ENCODE assay signal across 20 mouse cellular contexts in genomic region chr13:62993543-62994477, GRCm38 (mm10). TPM values are rescaled to one million over a fixed set of nuclear protein-coding genes. Genes with fewer than 3 reads are reported as not detected.
A peak's percentile ranks its signal among the peaks of the same experiment; 100 is the strongest.
DNase-seq lines count a peak whose midpoint lies in the region; ATAC-seq lines count a peak whose summit lies in the region.
"Had no signal": no experiment of that assay in that cellular context is flagged by ENCODE, and none has a peak within 500 bp of the region (broad histone marks: within the 10 kb centered on the region; RNA-seq: fewer than 3 reads in every experiment).

No protein-coding gene starts in this region.

- H3K4me1 ChIP-seq in embryonic facial prominence, embryonic 14.5 days (ENCODE audit: control insufficient read depth, insufficient read depth, low read length) = no peaks in the 10 kb centered on the region
- H3K4me1 ChIP-seq in embryonic facial prominence, embryonic 10.5 days = peaks cover 5% of the 10 kb centered on the region; the same call in 1 of the 2 replicates
- H3K4me1 ChIP-seq in limb, embryonic 12.5 days (replicated peaks) = peaks cover 16% of the 10 kb centered on the region
- H3K4me1 ChIP-seq in stomach, embryonic 16.5 days (ENCODE audit: control insufficient read depth, insufficient read depth, low read length) = no peaks in the 10 kb centered on the region
- H3K4me1 ChIP-seq: forebrain, embryonic 12.5 days; hindbrain, embryonic 12.5 days; liver, embryonic 13.5 days; midbrain, embryonic 13.5 days had no signal

- H3K4me3 ChIP-seq in embryonic facial prominence, embryonic 14.5 days (ENCODE audit: low read depth, low read length) = no peak overlapping the region
- no peak overlapping the region for H3K4me3 ChIP-seq in embryonic facial prominence, embryonic 10.5 days
- H3K4me3 ChIP-seq in limb, embryonic 12.5 days (replicated peaks) = no peak overlapping the region
- no peak overlapping the region for H3K4me3 ChIP-seq in stomach, embryonic 16.5 days (replicated peaks; ENCODE audit: low read length)
- H3K4me3 ChIP-seq: forebrain, embryonic 12.5 days; heart, embryonic 12.5 days; hindbrain, embryonic 12.5 days; layer of hippocampus, adult 2 months; liver, embryonic 13.5 days; midbrain, embryonic 13.5 days had no signal

- H3K36me3 ChIP-seq in embryonic facial prominence, embryonic 14.5 days (ENCODE audit: control insufficient read depth, insufficient read depth, low read length) = no peaks in the 10 kb centered on the region
- no peaks in the 10 kb centered on the region for H3K36me3 ChIP-seq in embryonic facial prominence, embryonic 10.5 days (replicated peaks)
- no peaks in the 10 kb centered on the region for H3K36me3 ChIP-seq in limb, embryonic 12.5 days
- no peaks in the 10 kb centered on the region for H3K36me3 ChIP-seq in stomach, embryonic 16.5 days (ENCODE audit: control insufficient read depth, insufficient read depth, low read length)
- H3K36me3 ChIP-seq: forebrain, embryonic 12.5 days; heart, embryonic 12.5 days; hindbrain, embryonic 12.5 days; liver, embryonic 13.5 days; midbrain, embryonic 13.5 days had no signal

- 0 out of 2 replicates have a peak, but pooled peaks have one; percentile 30 for ATAC-seq in embryonic facial prominence, embryonic 14.5 days (ENCODE audit: low read depth)
- peak; percentile 93 for ATAC-seq in limb, embryonic 12.5 days (ENCODE audit: insufficient number of reproducible peaks, insufficient read depth, low FRiP score, low TSS enrichment, low read depth)
- no peak for ATAC-seq in stomach, embryonic 16.5 days (ENCODE audit: insufficient read depth, low FRiP score)
- ATAC-seq in frontal cortex, adult (ENCODE audit: low TSS enrichment) = no peak
- ATAC-seq: midbrain, embryonic 13.5 days had no signal

- DNase-seq in embryonic facial prominence, embryonic 14.5 days (ENCODE audit: low spot score) = peak; percentile 46
- no peak for DNase-seq in embryonic facial prominence, embryonic 10.5 days (ENCODE audit: low spot score)
- peak; percentile 53 for DNase-seq in forelimb bud, embryonic 11.5 days (ENCODE audit: low read depth, low spot score)
- no peak for DNase-seq in left cerebral cortex, postnatal 36 days (ENCODE audit: low spot score in 2 of 2)
- DNase-seq: adrenal gland, postnatal 14 days; cerebellum, adult 9-10 months; heart, postnatal 14 days; kidney, postnatal 25 days; liver, embryonic 13.5 days; lung, adult 2 months; lung, postnatal 14 days; thymus, postnatal 14 days had no signal

- intact Hi-C loops in left cerebral cortex, postnatal 36 days (cut with DNase I) = no loop called here

- no peak overlapping the region for H3K9ac ChIP-seq in embryonic facial prominence, embryonic 14.5 days (ENCODE audit: low read depth, low read length)
- no peak overlapping the region for H3K9ac ChIP-seq in limb, embryonic 12.5 days (replicated peaks)
- no peak overlapping the region for H3K9ac ChIP-seq in stomach, embryonic 16.5 days (ENCODE audit: low read length)
- H3K9ac ChIP-seq: forebrain, embryonic 12.5 days; heart, embryonic 12.5 days; hindbrain, embryonic 12.5 days; liver, embryonic 13.5 days; midbrain, embryonic 13.5 days had no signal

- WGBS in embryonic facial prominence, embryonic 14.5 days = 56% methylated on average over 5 of the region's 5 CpGs
- WGBS in embryonic facial prominence, embryonic 10.5 days = 74% methylated on average over 5 of the region's 5 CpGs
- 51% methylated on average over 5 of the region's 5 CpGs for WGBS in limb, embryonic 12.5 days
- WGBS in stomach, embryonic 16.5 days = 52% methylated on average over 5 of the region's 5 CpGs

- no peak overlapping the region; the same call in 1 of the 2 replicates for H3K27ac ChIP-seq in embryonic facial prominence, embryonic 14.5 days (replicated peaks; ENCODE audit: low read depth, low read length)
- H3K27ac ChIP-seq in embryonic facial prominence, embryonic 10.5 days (replicated peaks) = no peak overlapping the region
- H3K27ac ChIP-seq in limb, embryonic 12.5 days = peak overlapping the region; percentile 86
- peak overlapping the region; percentile 52; the same call in 1 of the 2 replicates for H3K27ac ChIP-seq in stomach, embryonic 16.5 days (ENCODE audit: low read length)
- H3K27ac ChIP-seq: forebrain, embryonic 12.5 days; hindbrain, embryonic 12.5 days; layer of hippocampus, adult 2 months; liver, embryonic 13.5 days; midbrain, embryonic 13.5 days had no signal

- no peak overlapping the region for H3K4me2 ChIP-seq in embryonic facial prominence, embryonic 14.5 days (ENCODE audit: low read depth, low read length)
- H3K4me2 ChIP-seq in limb, embryonic 12.5 days = no peak overlapping the region
- H3K4me2 ChIP-seq in stomach, embryonic 16.5 days (ENCODE audit: low read depth, low read length) = no peak overlapping the region
- H3K4me2 ChIP-seq: forebrain, embryonic 12.5 days; heart, embryonic 12.5 days; hindbrain, embryonic 12.5 days; liver, embryonic 13.5 days; midbrain, embryonic 13.5 days had no signal

- H3K27me3 ChIP-seq in embryonic facial prominence, embryonic 14.5 days (replicated peaks; ENCODE audit: control insufficient read depth, insufficient read depth, low read length) = no peaks in the 10 kb centered on the region
- H3K27me3 ChIP-seq in embryonic facial prominence, embryonic 10.5 days (replicated peaks; ENCODE audit: low read depth, poor library complexity, severe bottlenecking) = no peaks in the 10 kb centered on the region
- no peaks in the 10 kb centered on the region for H3K27me3 ChIP-seq in limb, embryonic 12.5 days
- H3K27me3 ChIP-seq in stomach, embryonic 16.5 days (ENCODE audit: control insufficient read depth, insufficient read depth, low read length) = no peaks in the 10 kb centered on the region
- H3K27me3 ChIP-seq: forebrain, embryonic 12.5 days; heart, embryonic 12.5 days; hindbrain, embryonic 12.5 days; liver, embryonic 13.5 days; midbrain, embryonic 13.5 days had no signal

- no peaks in the 10 kb centered on the region for H3K9me3 ChIP-seq in embryonic facial prominence, embryonic 14.5 days (ENCODE audit: control insufficient read depth, low read length)
- no peaks in the 10 kb centered on the region for H3K9me3 ChIP-seq in embryonic facial prominence, embryonic 10.5 days
- no peaks in the 10 kb centered on the region for H3K9me3 ChIP-seq in limb, embryonic 12.5 days
- H3K9me3 ChIP-seq in stomach, embryonic 16.5 days (replicated peaks; ENCODE audit: control insufficient read depth, low read length) = no peaks in the 10 kb centered on the region
- H3K9me3 ChIP-seq: forebrain, embryonic 12.5 days; heart, embryonic 12.5 days; hindbrain, embryonic 12.5 days; liver, embryonic 13.5 days; midbrain, embryonic 13.5 days had no signal

RNA-seq across cellular contexts. Expression of gene 2010111I01Rik, which starts 29.1 kb away (rescaled TPM):
- 144 and 166 TPM in 2 replicates for polyA plus RNA-seq in embryonic facial prominence, embryonic 14.5 days (2014; fragmentation: Nextera tagmentation; extraction: Ambion mirVana)
- polyA plus RNA-seq in embryonic facial prominence, embryonic 10.5 days (2016; fragmentation: Nextera tagmentation; extraction: Ambion mirVana) = 67.1 and 88.8 TPM in 2 replicates
- 200 and 207 TPM in 2 replicates for polyA plus RNA-seq in limb, embryonic 12.5 days (2016; fragmentation: Nextera tagmentation; extraction: Ambion mirVana)
- polyA plus RNA-seq in stomach, embryonic 16.5 days (2015; fragmentation: Nextera tagmentation; extraction: Ambion mirVana) = 119 and 131 TPM in 2 replicates
- 100 to 1,000 TPM in 1 of 2 experiments, 10 to 100 TPM in 1; 93.2 to 121 TPM for total RNA-seq in left cerebral cortex, postnatal 36 days (2021)

Comparison
In these comparisons a context has a peak if more than half of its experiments do, and no peak if none do; other contexts are left out.
1. DNase-seq: peak in embryonic facial prominence, embryonic 14.5 days (single experiment) and forelimb bud, embryonic 11.5 days (single experiment); none in embryonic facial prominence, embryonic 10.5 days (single experiment) and left cerebral cortex, postnatal 36 days (0 of 2).
2. ATAC-seq: peak in embryonic facial prominence, embryonic 14.5 days (single experiment) and limb, embryonic 12.5 days (single experiment); none in stomach, embryonic 16.5 days (single experiment) and frontal cortex, adult (single experiment).
3. H3K27ac ChIP-seq: peak in limb, embryonic 12.5 days (single experiment) and stomach, embryonic 16.5 days (single experiment); none in embryonic facial prominence, embryonic 14.5 days (single experiment) and embryonic facial prominence, embryonic 10.5 days (single experiment).